Mouse (Mus musculus): ENCODE data around the gene Slc6a15. TPM values are rescaled to one million over a fixed set of nuclear protein-coding genes. Genes with fewer than 3 reads are reported as not detected.

Gene Slc6a15
- polyA plus RNA-seq, 1 experiment from 2014 or later = 0.97 TPM

DNA sequence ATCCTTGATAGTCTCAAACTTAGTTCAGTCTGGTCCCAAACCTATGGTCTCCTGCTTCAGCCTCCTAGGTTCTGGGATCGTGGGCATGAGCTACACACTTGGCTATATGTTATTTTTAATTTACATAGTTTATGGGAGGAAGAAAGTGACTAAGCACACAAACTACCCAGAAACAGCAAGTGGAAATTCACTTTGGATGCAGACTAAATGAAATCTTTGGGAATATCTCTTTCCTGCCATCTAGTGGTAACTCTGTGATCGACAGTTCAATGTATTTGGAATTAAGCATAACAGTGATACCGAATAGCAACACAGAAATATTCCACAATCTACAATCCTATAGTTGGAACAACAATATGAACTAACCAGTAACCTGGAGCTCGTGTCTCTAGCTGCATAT lies 34.6 kb downstream of the Slc6a15 start:
- no peak overlapping the region for H3K4me3 ChIP-seq (ENCODE audit: low read depth, low read length)
- ATAC-seq (replicated peaks; ENCODE audit: insufficient number of reproducible peaks, low FRiP score, low TSS enrichment) = no peak
- H3K9me3 ChIP-seq (replicated peaks; ENCODE audit: control insufficient read depth, low read length) = no peaks in the 10 kb centered on the region
- H3K4me2 ChIP-seq = no peak overlapping the region
- no peaks in the 10 kb centered on the region for H3K36me3 ChIP-seq (ENCODE audit: control insufficient read depth, insufficient read depth, low read length)
- no peak overlapping the region for H3K27ac ChIP-seq (ENCODE audit: low read depth, low read length)
- H3K27me3 ChIP-seq (ENCODE audit: control insufficient read depth, insufficient read depth, low read length) = no peaks in the 10 kb centered on the region
- H3K9ac ChIP-seq (ENCODE audit: low read depth, low read length) = no peak overlapping the region
- WGBS (ENCODE audit: insufficient replicate concordance) = 23% methylated on average over 4 of the region's 4 CpGs
- H3K4me1 ChIP-seq (ENCODE audit: control insufficient read depth, insufficient read depth, low read length) = no peaks in the 10 kb centered on the region

DNA sequence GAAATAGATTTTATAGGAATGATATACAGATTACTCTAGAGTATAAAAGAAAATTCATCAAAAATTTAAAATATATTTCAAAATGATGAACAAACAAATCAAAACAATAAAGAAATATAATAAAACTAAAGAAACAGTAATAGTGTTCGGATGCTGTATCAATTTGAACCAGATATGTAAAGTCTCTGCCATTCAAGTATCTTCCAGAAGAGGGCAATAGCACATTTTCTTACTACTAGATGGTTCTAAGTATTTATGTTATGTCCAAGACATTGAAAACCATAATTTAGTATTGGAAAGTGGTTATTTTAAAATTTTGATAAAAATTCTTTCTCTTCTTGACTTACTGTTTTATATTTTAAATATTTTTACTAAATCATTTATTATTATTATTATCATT lies 60.1 kb downstream of the Slc6a15 start:
- Histone ChIP-seq H3K4me2 (no peak overlapping the region), H3K9ac (ENCODE audit: low read depth, low read length) (no peak overlapping the region), H3K36me3 (ENCODE audit: control insufficient read depth, insufficient read depth, low read length) (no peaks in the 10 kb centered on the region), H3K27ac (ENCODE audit: low read depth, low read length) (no peak overlapping the region), H3K27me3 (ENCODE audit: control insufficient read depth, insufficient read depth, low read length) (no peaks in the 10 kb centered on the region), H3K4me1 (ENCODE audit: control insufficient read depth, insufficient read depth, low read length) (no peaks in the 10 kb centered on the region), H3K9me3 (replicated peaks; ENCODE audit: control insufficient read depth, low read length) (no peaks in the 10 kb centered on the region), H3K4me3 (ENCODE audit: low read depth, low read length) (no peak overlapping the region)
- ATAC-seq (replicated peaks; ENCODE audit: insufficient number of reproducible peaks, low FRiP score, low TSS enrichment) = no peak
- 64% methylated on average over 1 of the region's 1 CpGs for WGBS (ENCODE audit: insufficient replicate concordance)

DNA sequence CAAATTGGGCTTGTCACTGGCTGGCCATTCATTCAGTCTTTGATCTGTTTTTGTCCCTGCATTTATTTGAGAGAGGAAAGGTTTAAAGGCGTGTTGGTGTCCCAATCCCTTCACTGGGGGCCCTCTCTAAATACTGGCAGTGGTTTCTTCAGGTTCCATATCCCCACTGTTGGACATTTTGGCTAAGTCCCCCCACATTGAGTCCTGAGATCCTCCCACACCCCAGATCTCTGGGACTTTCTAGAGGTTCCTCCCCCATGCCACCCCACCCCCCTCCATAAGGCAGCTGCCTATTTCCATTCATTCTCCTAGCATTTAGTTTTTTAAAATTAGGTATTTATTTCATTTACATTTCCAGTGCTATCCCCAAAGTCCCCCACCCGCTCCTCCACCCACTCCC lies 75.0 kb downstream of the Slc6a15 start:
- Histone ChIP-seq H3K9me3 (replicated peaks; ENCODE audit: control insufficient read depth, low read length) (no peaks in the 10 kb centered on the region), H3K9ac (ENCODE audit: low read depth, low read length) (no peak overlapping the region), H3K27ac (ENCODE audit: low read depth, low read length) (no peak overlapping the region), H3K4me3 (ENCODE audit: low read depth, low read length) (no peak overlapping the region), H3K27me3 (ENCODE audit: control insufficient read depth, insufficient read depth, low read length) (no peaks in the 10 kb centered on the region), H3K36me3 (ENCODE audit: control insufficient read depth, insufficient read depth, low read length) (no peaks in the 10 kb centered on the region), H3K4me2 (no peak overlapping the region), H3K4me1 (ENCODE audit: control insufficient read depth, insufficient read depth, low read length) (no peaks in the 10 kb centered on the region)
- ATAC-seq (replicated peaks; ENCODE audit: insufficient number of reproducible peaks, low FRiP score, low TSS enrichment) = no peak
- WGBS (ENCODE audit: insufficient replicate concordance) = 78% methylated on average over 2 of the region's 2 CpGs

DNA sequence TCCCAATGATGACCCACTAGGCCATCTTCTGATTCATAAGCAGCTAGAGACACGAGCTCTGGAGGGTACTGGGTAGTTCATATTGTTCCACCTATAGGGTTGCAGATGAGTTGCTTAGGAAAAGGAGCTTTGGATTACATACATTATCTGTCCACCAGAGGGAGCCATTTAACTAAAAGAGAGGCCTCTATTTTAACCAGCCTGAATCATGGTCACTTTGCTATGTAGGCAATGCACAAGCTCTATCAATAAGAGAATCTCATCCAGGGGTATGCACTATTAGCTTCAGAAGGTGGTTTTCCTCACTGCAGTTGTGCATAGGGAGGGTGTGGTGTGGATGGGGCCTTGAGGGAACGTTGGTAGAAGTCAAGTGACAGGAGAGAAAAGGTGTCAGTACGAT lies 75.5 kb downstream of the Slc6a15 start:
- WGBS (ENCODE audit: insufficient replicate concordance) = 44% methylated on average over 3 of the region's 3 CpGs
- H3K9me3 ChIP-seq (replicated peaks; ENCODE audit: control insufficient read depth, low read length) = no peaks in the 10 kb centered on the region
- H3K9ac ChIP-seq (ENCODE audit: low read depth, low read length) = no peak overlapping the region
- H3K4me3 ChIP-seq (ENCODE audit: low read depth, low read length) = no peak overlapping the region
- H3K36me3 ChIP-seq (ENCODE audit: control insufficient read depth, insufficient read depth, low read length) = no peaks in the 10 kb centered on the region
- no peak overlapping the region for H3K4me2 ChIP-seq
- no peaks in the 10 kb centered on the region for H3K27me3 ChIP-seq (ENCODE audit: control insufficient read depth, insufficient read depth, low read length)
- no peak; the same call in 1 of the 2 replicates for ATAC-seq (replicated peaks; ENCODE audit: insufficient number of reproducible peaks, low FRiP score, low TSS enrichment)
- no peaks in the 10 kb centered on the region for H3K4me1 ChIP-seq (ENCODE audit: control insufficient read depth, insufficient read depth, low read length)
- no peak overlapping the region for H3K27ac ChIP-seq (ENCODE audit: low read depth, low read length)

DNA sequence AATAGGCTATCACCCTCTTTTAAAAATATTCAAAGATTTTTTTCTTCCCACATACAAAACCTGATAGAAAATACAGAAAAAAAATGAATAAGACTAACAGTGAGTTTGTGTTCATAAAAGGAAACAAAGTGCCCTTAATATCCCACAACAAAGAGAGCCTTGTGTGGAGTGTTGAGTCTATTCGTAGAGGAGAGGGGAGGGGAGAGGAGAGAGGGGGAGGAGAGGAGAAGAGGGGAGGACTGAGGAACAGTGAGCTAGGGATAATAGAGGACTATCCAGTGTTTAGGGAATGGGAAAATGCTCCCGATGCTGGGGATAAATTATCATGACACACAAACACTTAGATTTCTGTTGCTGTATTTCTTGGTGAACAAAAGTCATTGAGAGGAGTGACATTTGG lies 80.8 kb downstream of the Slc6a15 start:
- no peaks in the 10 kb centered on the region for H3K4me1 ChIP-seq (ENCODE audit: control insufficient read depth, insufficient read depth, low read length)
- 71% methylated on average over 2 of the region's 2 CpGs for WGBS (ENCODE audit: insufficient replicate concordance)
- H3K36me3 ChIP-seq (ENCODE audit: control insufficient read depth, insufficient read depth, low read length) = no peaks in the 10 kb centered on the region
- no peak for ATAC-seq (replicated peaks; ENCODE audit: insufficient number of reproducible peaks, low FRiP score, low TSS enrichment)
- H3K9me3 ChIP-seq (replicated peaks; ENCODE audit: control insufficient read depth, low read length) = no peaks in the 10 kb centered on the region
- H3K4me2 ChIP-seq = no peak overlapping the region
- no peak overlapping the region for H3K27ac ChIP-seq (ENCODE audit: low read depth, low read length)
- no peak overlapping the region for H3K4me3 ChIP-seq (ENCODE audit: low read depth, low read length)
- H3K9ac ChIP-seq (ENCODE audit: low read depth, low read length) = no peak overlapping the region
- no peaks in the 10 kb centered on the region for H3K27me3 ChIP-seq (ENCODE audit: control insufficient read depth, insufficient read depth, low read length)

DNA sequence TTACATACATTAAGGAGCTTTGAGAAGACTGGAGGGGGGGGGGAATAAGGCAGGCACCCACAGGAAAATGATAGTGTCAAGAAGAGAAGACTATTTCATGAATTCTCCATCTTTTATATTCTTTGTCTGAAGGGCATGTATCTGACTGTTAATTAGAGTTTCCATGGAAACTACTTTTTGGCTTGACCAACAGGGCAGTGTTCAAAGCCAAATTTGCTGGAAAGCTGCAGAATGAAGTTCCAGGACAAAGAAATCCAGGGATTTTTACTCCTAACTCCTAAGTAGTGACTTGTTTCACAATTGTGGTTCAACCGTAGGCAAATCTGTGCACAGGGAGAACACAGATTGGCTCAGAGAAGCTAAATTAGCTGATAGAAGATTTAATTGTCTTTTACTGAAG lies 90.3 kb downstream of the Slc6a15 start:
- no peaks in the 10 kb centered on the region for H3K36me3 ChIP-seq (ENCODE audit: control insufficient read depth, insufficient read depth, low read length)
- 87% methylated on average over 1 of the region's 1 CpGs for WGBS (ENCODE audit: insufficient replicate concordance)
- no peak overlapping the region for H3K9ac ChIP-seq (ENCODE audit: low read depth, low read length)
- no peaks in the 10 kb centered on the region for H3K9me3 ChIP-seq (replicated peaks; ENCODE audit: control insufficient read depth, low read length)
- H3K4me3 ChIP-seq (ENCODE audit: low read depth, low read length) = no peak overlapping the region
- no peak overlapping the region for H3K27ac ChIP-seq (ENCODE audit: low read depth, low read length)
- no peak overlapping the region for H3K4me2 ChIP-seq
- no peaks in the 10 kb centered on the region for H3K4me1 ChIP-seq (ENCODE audit: control insufficient read depth, insufficient read depth, low read length)
- H3K27me3 ChIP-seq (ENCODE audit: control insufficient read depth, insufficient read depth, low read length) = no peaks in the 10 kb centered on the region
- no peak for ATAC-seq (replicated peaks; ENCODE audit: insufficient number of reproducible peaks, low FRiP score, low TSS enrichment)

Other genes starting within 250 kb of the Slc6a15 start
- 0.19 and 0.34 TPM in 2 replicates for gene Lrriq1, start 131.5 kb upstream of the Slc6a15 start, polyA plus RNA-seq (2014; fragmentation: Nextera tagmentation; extraction: Ambion mirVana)

Data from heart, embryonic 11.5 days (tissue).